Mouse (Mus musculus) spleen, adult 2 months (tissue): ENCODE measurements at regions not wholly inside any gene's neighbourhood (a gene's known extent, or its start where the extent isn't known, plus 50 kb on each side); places are given as distances from the start of the nearest gene placed in this dataset.

ENCODE experiments used
- DNase-seq, 2 experiments: peaks; one replicate each; pipeline versions ENCODE4 v3.0.0 to v3.0.0-alpha.2; 2012 to 2021; ENCODE audit warnings: low spot score in 2 of 2, low read depth in 1 of 2
- H3K27ac ChIP-seq: fragments of 200-500 bp; 2 replicates; pipeline ENCODE4 v1.5.1; 2012; ENCODE audit warnings: low read length, inconsistent platforms; ENCODE audit not compliant: insufficient read depth
- H3K27me3 ChIP-seq: fragments of 200-500 bp; 2 replicates; pipeline ENCODE4 v1.6.1; 2012; ENCODE audit warnings: mild to moderate bottlenecking, moderate library complexity, low read length, inconsistent platforms; ENCODE audit not compliant: control insufficient read depth, insufficient read depth
- H3K36me3 ChIP-seq: fragments of 200-500 bp; 2 replicates; pipeline ENCODE4 v1.6.1; 2012; ENCODE audit warnings: mild to moderate bottlenecking, low read length, inconsistent platforms; ENCODE audit not compliant: control insufficient read depth, insufficient read depth
- H3K4me1 ChIP-seq: fragments of 200-500 bp; 2 replicates; pipeline ENCODE4 v1.6.1; 2011; ENCODE audit warnings: inconsistent platforms; ENCODE audit not compliant: control insufficient read depth, insufficient read depth, insufficient read length
- H3K4me3 ChIP-seq: fragments of 200-500 bp; 2 replicates; pipeline ENCODE4 v1.5.1; 2011; ENCODE audit warnings: mild to moderate bottlenecking, inconsistent platforms; ENCODE audit not compliant: insufficient read depth, insufficient read length; ENCODE audit errors: extremely low read depth
- CTCF ChIP-seq: fragments of 200-500 bp; IDR thresholded peaks from 2 replicates; pipeline ENCODE4 v1.5.1; 2011; ENCODE audit warnings: mild to moderate bottlenecking, inconsistent platforms; ENCODE audit not compliant: insufficient read depth, insufficient read length, insufficient replicate concordance; ENCODE audit errors: extremely low read depth
- POLR2A ChIP-seq: fragments of 200-500 bp; IDR thresholded peaks from 2 replicates; pipeline ENCODE4 v1.6.1; 2011; ENCODE audit warnings: low read depth, low read length, inconsistent platforms
- WGBS: fragments of 180-500 bp; shearing (Covaris S2); methylation state at CpG from one replicate; pipeline ENCODE4 v1.1.7; 2018; 5-methylcytosine and 5-hydroxymethylcytosine counted together

GRCm38 (mm10) chr3:143264132-143264531, 382.3 kb upstream of the Pkn2 start:
- TF ChIP-seq CTCF (no peak), POLR2A (no peak)
- Histone ChIP-seq H3K27ac (no peak overlapping the region), H3K36me3 (no peaks in the 10 kb centered on the region), H3K4me1 (no peaks in the 10 kb centered on the region), H3K4me3 (no peak overlapping the region), H3K27me3 (no peaks in the 10 kb centered on the region)
- DNase-seq = no peak
- WGBS = 91% methylated on average over 6 of the region's 6 CpGs

GRCm38 (mm10) chr3:143252643-143253042, 370.8 kb upstream of the Pkn2 start:
- H3K36me3 ChIP-seq = no peaks in the 10 kb centered on the region
- no peak overlapping the region for H3K27ac ChIP-seq
- no peaks in the 10 kb centered on the region for H3K27me3 ChIP-seq
- H3K4me1 ChIP-seq = no peaks in the 10 kb centered on the region
- WGBS = 81% methylated on average over 1 of the region's 1 CpGs
- no peak overlapping the region for H3K4me3 ChIP-seq
- no peak for DNase-seq
- no peak for TF ChIP-seq POLR2A
- TF ChIP-seq CTCF = no peak

- H3K4me3 ChIP-seq = no peak overlapping the region
- WGBS = 58% methylated on average over 2 of the region's 2 CpGs
- no peak overlapping the region for H3K27ac ChIP-seq
- TF ChIP-seq POLR2A = no peak
- no peak for TF ChIP-seq CTCF
- no peak for DNase-seq
- no peaks in the 10 kb centered on the region for H3K36me3 ChIP-seq
- no peaks in the 10 kb centered on the region for H3K4me1 ChIP-seq
- no peaks in the 10 kb centered on the region for H3K27me3 ChIP-seq
Measured at GRCm38 (mm10) chr3:143252008-143252407, 370.2 kb upstream of the Pkn2 start.

GRCm38 (mm10) chr3:143242691-143243090, 360.9 kb upstream of the Pkn2 start:
- no peak for DNase-seq
- WGBS = 80% methylated on average over 4 of the region's 4 CpGs
- Histone ChIP-seq H3K36me3 (no peaks in the 10 kb centered on the region), H3K4me1 (no peaks in the 10 kb centered on the region), H3K4me3 (no peak overlapping the region), H3K27ac (no peak overlapping the region), H3K27me3 (no peaks in the 10 kb centered on the region)
- TF ChIP-seq CTCF (no peak), POLR2A (no peak)

GRCm38 (mm10) chr3:143240545-143241383, 359.0 kb upstream of the Pkn2 start:
- TF ChIP-seq POLR2A = no peak
- TF ChIP-seq CTCF = no peak
- H3K4me3 ChIP-seq = no peak overlapping the region
- no peaks in the 10 kb centered on the region for H3K36me3 ChIP-seq
- H3K4me1 ChIP-seq = no peaks in the 10 kb centered on the region
- no peak overlapping the region for H3K27ac ChIP-seq
- no peak for DNase-seq
- no peaks in the 10 kb centered on the region for H3K27me3 ChIP-seq
- 76% methylated on average over 7 of the region's 7 CpGs for WGBS

GRCm38 (mm10) chr3:143238546-143238945, 356.7 kb upstream of the Pkn2 start:
- H3K4me1 ChIP-seq = no peaks in the 10 kb centered on the region
- no peak for TF ChIP-seq CTCF
- TF ChIP-seq POLR2A = no peak
- H3K4me3 ChIP-seq = no peak overlapping the region
- no peaks in the 10 kb centered on the region for H3K36me3 ChIP-seq
- no peaks in the 10 kb centered on the region for H3K27me3 ChIP-seq
- 86% methylated on average over 6 of the region's 6 CpGs for WGBS
- DNase-seq = no peak
- no peak overlapping the region for H3K27ac ChIP-seq

GRCm38 (mm10) chr3:143223999-143224729, 342.4 kb upstream of the Pkn2 start:
- TF ChIP-seq POLR2A = no peak
- 83% methylated on average over 6 of the region's 6 CpGs for WGBS
- Histone ChIP-seq H3K27me3 (no peaks in the 10 kb centered on the region), H3K36me3 (no peaks in the 10 kb centered on the region), H3K4me1 (no peaks in the 10 kb centered on the region), H3K27ac (no peak overlapping the region), H3K4me3 (no peak overlapping the region)
- no peak for DNase-seq
